Mouse (Mus musculus) erythroblast, embryonic 14.5 days (primary cell): ENCODE results near the gene Ifitm1. TPM values are rescaled to one million over a fixed set of nuclear protein-coding genes. Genes with fewer than 3 reads are reported as not detected.

Source experiments
- H3K27me3 ChIP-seq: 2 replicates; pipeline ENCODE4 v1.6.1; 2012; ENCODE audit warnings: inconsistent platforms; ENCODE audit not compliant: control insufficient read depth
- H3K36me3 ChIP-seq: 2 replicates; pipeline ENCODE4 v1.6.1; 2012; ENCODE audit warnings: mild to moderate bottlenecking, inconsistent platforms; ENCODE audit not compliant: control insufficient read depth
- H3K4me1 ChIP-seq: 2 replicates; pipeline ENCODE4 v1.6.1; 2012; ENCODE audit warnings: inconsistent platforms; ENCODE audit not compliant: control insufficient read depth
- H3K4me3 ChIP-seq: replicated peaks from 2 replicates; pipeline ENCODE3; 2012; ENCODE audit warnings: moderate library complexity, mild to moderate bottlenecking, inconsistent platforms
- H3K9me3 ChIP-seq: 2 replicates; pipeline ENCODE4 v1.6.1; 2012; ENCODE audit warnings: low read length, inconsistent platforms, mixed read lengths; ENCODE audit not compliant: control insufficient read depth
- GATA1 ChIP-seq: IDR thresholded peaks from 2 replicates; pipeline ENCODE4 v1.6.1; 2012; ENCODE audit warnings: low read length, inconsistent platforms, mixed read lengths
- TAL1 ChIP-seq: IDR thresholded peaks from 3 replicates; pipeline ENCODE4 v1.6.1; 2012; ENCODE audit warnings: low read length, inconsistent platforms, mixed read lengths
- polyA plus RNA-seq: library from polyadenylated mRNA; stranded (reverse); fragments of >175 nt; gene quantifications from 2 replicates; pipeline ENCODE4 v1.2.3, GENCODE M21; 2012

Ifitm1 gene
- polyA plus RNA-seq, 1 experiment: 0.05 TPM

- no peaks in the 10 kb centered on the region for H3K27me3 ChIP-seq
- H3K4me3 ChIP-seq: no peak overlapping the region
- no peaks in the 10 kb centered on the region for H3K9me3 ChIP-seq
- H3K36me3 ChIP-seq: no peaks in the 10 kb centered on the region
- TF ChIP-seq TAL1 (no peak), GATA1 (no peak)
- H3K4me1 ChIP-seq: peaks cover 11% of the 10 kb centered on the region
Measured at GRCm38 (mm10) chr7:141019028-141019427, 52.0 kb downstream of the Ifitm1 start.

Other genes starting within 250 kb of the Ifitm1 start
- not detected in 2 replicates for gene Cyp2e1, start 203.5 kb upstream of the Ifitm1 start, polyA plus RNA-seq
- gene Syce1, start 179.4 kb upstream of the Ifitm1 start, polyA plus RNA-seq: 0.05 TPM in 1 of 2 replicates, not detected in the other
- gene Zfp941, start 145.0 kb upstream of the Ifitm1 start, polyA plus RNA-seq: not detected in 2 replicates
- gene Urah, start 132.2 kb upstream of the Ifitm1 start, polyA plus RNA-seq: 0.06 TPM in 1 of 2 replicates, not detected in the other
- not detected in 2 replicates for gene Scgb1c1, start 121.7 kb upstream of the Ifitm1 start, polyA plus RNA-seq
- not detected in 2 replicates for gene Odf3, start 119.4 kb upstream of the Ifitm1 start, polyA plus RNA-seq
- not detected in 2 replicates for gene Gm45785, start 110.9 kb upstream of the Ifitm1 start, polyA plus RNA-seq
- gene Ric8a, start 110.3 kb upstream of the Ifitm1 start, polyA plus RNA-seq: 2.1 and 2.7 TPM in 2 replicates
- 0.95 and 1.2 TPM in 2 replicates for gene Bet1l, start 109.6 kb upstream of the Ifitm1 start, polyA plus RNA-seq
- gene Psmd13, start 85.3 kb upstream of the Ifitm1 start, polyA plus RNA-seq: 13.2 and 18.4 TPM in 2 replicates
- gene Sirt3, start 84.9 kb upstream of the Ifitm1 start, polyA plus RNA-seq: 1.8 and 1.9 TPM in 2 replicates
- not detected in 2 replicates for gene Cox8b, start 66.8 kb upstream of the Ifitm1 start, polyA plus RNA-seq
- not detected in 2 replicates for gene Nlrp6, start 46.3 kb upstream of the Ifitm1 start, polyA plus RNA-seq
- 0.05 and 0.32 TPM in 2 replicates for gene Pgghg, start 25.8 kb upstream of the Ifitm1 start, polyA plus RNA-seq
- gene Ifitm5, start 16.9 kb upstream of the Ifitm1 start, polyA plus RNA-seq: not detected in 2 replicates
- not detected in 2 replicates for gene Gm45717, start 11.3 kb upstream of the Ifitm1 start, polyA plus RNA-seq
- gene Ifitm2, start 11.2 kb upstream of the Ifitm1 start, polyA plus RNA-seq: 3.3 and 3.7 TPM in 2 replicates
- 0.26 and 0.29 TPM in 2 replicates for gene Ifitm3, start 43.5 kb downstream of the Ifitm1 start, polyA plus RNA-seq
- gene Ifitm6, start 50.7 kb downstream of the Ifitm1 start, polyA plus RNA-seq: not detected in 2 replicates
- not detected in 2 replicates for gene Gm17387, start 61.9 kb downstream of the Ifitm1 start, polyA plus RNA-seq
- 0.03 and 0.15 TPM in 2 replicates for gene B4galnt4, start 93.9 kb downstream of the Ifitm1 start, polyA plus RNA-seq
- 0.03 and 0.05 TPM in 2 replicates for gene Pkp3, start 111.0 kb downstream of the Ifitm1 start, polyA plus RNA-seq
- gene Sigirr, start 133.4 kb downstream of the Ifitm1 start, polyA plus RNA-seq: 0.16 and 0.19 TPM in 2 replicates
- gene Ano9, start 150.6 kb downstream of the Ifitm1 start, polyA plus RNA-seq: not detected in 2 replicates
- 148 and 156 TPM in 2 replicates for gene Ptdss2, start 155.2 kb downstream of the Ifitm1 start, polyA plus RNA-seq
- gene Rnh1, start 205.6 kb downstream of the Ifitm1 start, polyA plus RNA-seq: 0.48 and 1.5 TPM in 2 replicates
- 34.0 and 43.9 TPM in 2 replicates for gene Hras, start 226.8 kb downstream of the Ifitm1 start, polyA plus RNA-seq
- 19.2 and 22.6 TPM in 2 replicates for gene Lrrc56, start 226.9 kb downstream of the Ifitm1 start, polyA plus RNA-seq
- 0.28 and 0.51 TPM in 2 replicates for gene Lmntd2, start 246.9 kb downstream of the Ifitm1 start, polyA plus RNA-seq
- gene Rassf7, start 248.6 kb downstream of the Ifitm1 start, polyA plus RNA-seq: 7.3 and 10.7 TPM in 2 replicates